Mouse (Mus musculus): ENCODE results near the gene Tubal3. TPM values are rescaled to one million over a fixed set of nuclear protein-coding genes. Genes with fewer than 3 reads are reported as not detected.

The Tubal3 gene
- total RNA-seq, 2 experiments from 2014 or later = not detected

DNA sequence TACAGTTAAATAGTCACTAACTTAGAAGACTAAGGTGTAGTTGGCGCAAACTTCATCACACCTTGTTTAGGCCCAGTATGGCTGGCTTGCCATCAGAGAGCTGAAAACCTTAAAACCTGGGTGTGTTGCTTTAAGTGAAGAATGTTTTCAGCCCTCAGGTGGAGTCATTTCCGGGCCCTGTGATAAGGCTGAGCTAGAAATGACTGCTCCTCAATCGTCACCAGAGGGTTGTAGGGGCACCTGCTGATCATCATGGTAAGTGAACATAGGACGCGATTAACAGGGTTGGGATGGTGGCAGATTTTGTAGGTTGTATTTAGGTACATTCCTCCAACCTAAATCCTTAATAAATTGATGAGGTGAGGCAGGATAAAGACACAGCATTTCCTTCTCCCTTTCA, 6.4 kb downstream of the Tubal3 start:
- DNase-seq = no peak

- DNase-seq = no peak
Observed at GRCm38 (mm10) chr13:3925632-3926031, 7.6 kb downstream of the Tubal3 start.

DNA sequence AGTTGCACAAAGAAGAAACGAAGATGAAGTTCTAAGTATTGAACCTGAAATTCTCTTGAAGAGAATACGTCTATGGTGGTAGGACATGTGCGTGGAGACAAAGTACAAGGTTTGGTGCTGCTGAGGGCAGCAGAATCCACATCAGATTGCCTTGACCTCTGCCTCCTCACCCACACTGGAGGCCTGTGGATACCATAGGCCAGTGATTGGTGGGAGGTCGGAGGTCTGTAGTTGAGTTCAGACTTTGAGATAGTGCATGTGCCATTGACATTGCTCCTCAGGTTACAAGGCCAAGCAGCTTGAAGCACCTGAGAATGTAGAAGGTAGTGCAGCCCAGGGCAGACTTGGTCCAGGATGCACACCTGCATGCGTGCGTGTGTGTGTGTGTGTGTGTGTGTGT, 8.0 kb downstream of the Tubal3 start:
- DNase-seq = no peak

DNA sequence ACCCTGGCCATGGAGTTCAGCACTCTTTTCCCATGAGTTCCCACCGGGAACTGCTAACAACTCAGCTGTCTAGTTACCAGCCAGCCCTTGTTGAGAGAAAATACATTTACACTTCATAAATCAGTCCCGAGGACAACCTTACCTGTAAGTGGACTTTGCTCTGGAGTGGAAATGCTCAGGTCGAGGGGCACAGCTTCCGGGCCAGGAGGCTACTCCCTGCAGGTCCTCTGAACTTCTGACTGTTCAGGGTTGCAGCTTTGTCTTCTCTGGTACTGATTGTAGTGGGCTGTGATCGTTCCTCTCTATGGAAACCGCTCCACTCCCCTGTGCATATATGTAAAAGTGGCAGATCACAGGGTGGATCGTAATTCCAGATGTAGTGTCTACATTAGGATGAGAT, 26.6 kb downstream of the Tubal3 start:
- no peak for DNase-seq

GRCm38 (mm10) chr13:3945249-3945648, 27.2 kb downstream of the Tubal3 start, which contains the start of gene Ucn3:
Gene Ucn3 (minus strand): TSS chr13:3945349.
- DNase-seq = no peak

DNA sequence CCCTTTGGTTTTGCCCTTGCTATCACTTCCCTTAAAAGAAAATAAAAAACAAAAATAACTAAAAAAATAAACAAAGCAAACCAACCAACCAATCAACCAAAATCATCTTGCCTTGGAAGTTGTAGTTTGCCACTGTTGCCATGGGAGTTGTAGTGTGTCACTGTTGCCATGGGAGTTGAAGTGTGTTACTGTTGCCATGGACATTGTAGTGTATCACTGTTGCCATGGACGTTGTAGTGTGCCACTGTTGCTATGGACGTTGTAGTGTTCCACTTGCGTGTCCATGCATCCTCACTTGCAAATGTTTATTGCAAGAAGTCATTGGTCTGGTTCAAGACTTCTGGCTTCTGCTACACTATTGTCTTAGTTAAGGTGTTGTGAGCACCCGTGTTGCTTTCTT, 29.2 kb downstream of the Tubal3 start:
- DNase-seq = no peak

DNA sequence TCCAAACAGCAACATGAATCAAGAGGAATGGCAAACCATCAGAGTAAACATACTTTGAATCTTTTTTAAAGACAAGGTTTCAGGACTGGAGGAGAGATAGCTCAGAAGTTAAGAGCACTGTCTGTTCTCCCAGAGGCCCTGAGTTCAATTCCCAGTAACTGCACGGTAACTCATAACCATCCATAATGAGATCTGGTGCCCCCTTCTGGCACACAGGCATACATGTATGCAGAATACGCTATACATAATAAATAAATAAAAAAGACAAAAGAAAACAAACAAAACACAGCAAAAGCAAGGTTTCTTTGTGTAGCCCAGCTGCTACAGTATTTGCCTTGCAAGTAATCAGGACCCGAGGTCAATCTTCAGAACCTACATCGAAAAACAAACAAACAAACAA, 31.4 kb downstream of the Tubal3 start:
- DNase-seq = no peak

GRCm38 (mm10) chr13:3951198-3951914, 33.3 kb downstream of the Tubal3 start:
- DNase-seq = no peak

DNA sequence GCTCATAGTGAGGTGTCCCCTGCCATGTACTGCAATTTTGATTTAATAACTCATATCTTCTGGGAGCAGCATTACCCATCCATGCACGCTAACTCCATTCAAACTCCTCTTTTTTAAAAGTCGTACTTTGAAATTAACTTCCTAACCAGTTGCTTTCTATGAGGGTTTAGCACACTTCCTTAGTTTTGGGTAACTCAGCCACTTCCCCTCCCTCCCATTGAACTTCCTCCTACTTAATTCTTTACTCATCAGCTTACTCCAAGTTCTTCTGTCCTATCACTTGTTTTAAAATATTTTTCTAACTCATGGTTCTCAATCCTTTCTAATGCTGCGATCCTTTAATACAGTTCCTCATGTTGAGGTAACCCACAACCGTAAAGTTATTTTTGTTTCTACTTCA, 50.8 kb downstream of the Tubal3 start:
- DNase-seq = no peak

Small RNA genes within 50 kb of the gene (microRNA-seq; reads per million reads assigned to microRNA genes)
- gene Gm22460 = not detected

Other genes starting within 250 kb of the Tubal3 start
- gene Calml3, start 114.0 kb upstream of the Tubal3 start, total RNA-seq (2021) = not detected
- gene Calm4, start 80.5 kb upstream of the Tubal3 start, total RNA-seq (2021) = not detected
- gene Calm5, start 64.1 kb upstream of the Tubal3 start, total RNA-seq (2021) = not detected
- gene Net1, start 54 bp upstream of the Tubal3 start, total RNA-seq (2021) = 10 to 100 TPM; 56.1 to 98.2 TPM
- gene Ucn3, start 27.1 kb downstream of the Tubal3 start, total RNA-seq (2021) = not detected
- gene Akr1c14, start 130.7 kb downstream of the Tubal3 start, total RNA-seq (2021) = 10 to 100 TPM; 18.1 to 35.3 TPM
- 100 to 1,000 TPM; 382 to 409 TPM for gene Akr1c18, start 232.4 kb downstream of the Tubal3 start, total RNA-seq (2021)

All from adrenal gland, postnatal 10 days (tissue).